Mouse (Mus musculus) yolk sac, embryonic 10.5 days (tissue): Measurements from ENCODE around the gene Adgrl1.
A peak's percentile ranks its signal among the peaks of the same experiment; 100 is the strongest.

Experiments
- DNase-seq: peaks from one replicate; pipeline ENCODE4 v3.0.0-alpha.2; 2017; ENCODE audit warnings: low spot score

The Adgrl1 gene

DNA sequence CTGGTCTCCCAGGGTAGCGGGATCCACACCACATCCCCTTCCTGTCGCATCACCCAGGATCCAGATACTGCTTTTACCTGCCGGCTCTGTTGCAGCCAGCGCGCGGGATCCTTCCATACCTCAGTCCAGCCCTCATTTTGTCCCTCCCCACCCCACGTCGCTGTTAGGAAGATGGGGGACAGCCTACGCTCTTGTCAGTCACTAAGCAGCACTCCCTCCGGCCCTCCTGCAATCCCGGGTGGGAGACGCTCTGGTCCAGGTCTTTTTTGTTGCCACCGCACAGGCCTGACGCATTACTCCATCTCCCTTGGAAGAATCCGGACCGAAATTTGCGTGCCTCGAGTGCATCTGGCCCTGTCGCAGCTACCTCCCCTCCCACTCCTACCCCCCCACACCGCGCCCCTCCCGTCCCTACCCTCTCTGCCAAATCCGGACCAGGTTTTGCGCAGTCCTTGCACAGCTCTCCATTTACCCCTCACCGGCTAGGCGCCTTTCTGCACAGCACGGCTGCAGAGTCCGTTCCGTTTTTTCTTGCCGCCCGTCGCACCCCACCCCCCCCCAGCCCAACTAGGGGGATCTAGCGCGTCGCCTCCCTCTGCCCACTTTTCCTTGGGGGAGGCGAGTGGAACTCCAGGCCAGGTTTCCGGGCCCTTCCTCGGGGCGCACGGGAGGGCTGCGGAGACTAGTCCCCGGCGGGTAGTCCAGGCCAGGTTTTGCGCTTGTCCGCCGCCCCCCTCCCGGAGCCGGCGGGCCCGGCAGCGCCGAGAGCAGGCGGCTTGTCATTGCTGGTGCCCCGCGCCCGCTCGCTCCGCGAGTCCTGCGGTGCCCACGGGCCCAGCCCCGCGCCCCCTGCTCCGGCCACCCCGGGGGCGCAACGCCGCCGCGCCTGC, at the start of gene Adgrl1:
Gene Adgrl1, plus strand, starts transcription at position 743 of the 890 bp plus-strand sequence.
- DNase-seq: peak; percentile 95

DNA sequence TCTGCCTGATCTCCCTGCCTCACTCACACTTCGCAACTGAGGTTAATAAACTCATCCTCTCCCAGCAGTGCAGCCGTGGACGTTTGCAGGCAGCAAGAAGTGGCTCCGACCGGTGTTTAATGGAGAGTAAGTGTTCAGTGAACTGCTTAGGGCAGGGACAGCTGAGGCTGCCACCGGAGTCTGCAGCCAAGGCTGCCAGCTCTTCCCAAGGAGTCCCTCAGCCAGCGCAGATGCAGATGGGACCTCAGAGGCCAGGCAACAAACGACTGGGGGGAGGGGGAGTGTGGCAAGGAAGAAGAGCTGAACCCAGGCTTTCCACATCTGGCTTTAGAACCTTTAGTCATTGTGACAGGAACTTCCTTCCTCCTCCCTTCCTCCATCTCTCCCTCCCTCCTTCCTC, 47.6 kb upstream of the Adgrl1 start:
- no peak for DNase-seq

DNA sequence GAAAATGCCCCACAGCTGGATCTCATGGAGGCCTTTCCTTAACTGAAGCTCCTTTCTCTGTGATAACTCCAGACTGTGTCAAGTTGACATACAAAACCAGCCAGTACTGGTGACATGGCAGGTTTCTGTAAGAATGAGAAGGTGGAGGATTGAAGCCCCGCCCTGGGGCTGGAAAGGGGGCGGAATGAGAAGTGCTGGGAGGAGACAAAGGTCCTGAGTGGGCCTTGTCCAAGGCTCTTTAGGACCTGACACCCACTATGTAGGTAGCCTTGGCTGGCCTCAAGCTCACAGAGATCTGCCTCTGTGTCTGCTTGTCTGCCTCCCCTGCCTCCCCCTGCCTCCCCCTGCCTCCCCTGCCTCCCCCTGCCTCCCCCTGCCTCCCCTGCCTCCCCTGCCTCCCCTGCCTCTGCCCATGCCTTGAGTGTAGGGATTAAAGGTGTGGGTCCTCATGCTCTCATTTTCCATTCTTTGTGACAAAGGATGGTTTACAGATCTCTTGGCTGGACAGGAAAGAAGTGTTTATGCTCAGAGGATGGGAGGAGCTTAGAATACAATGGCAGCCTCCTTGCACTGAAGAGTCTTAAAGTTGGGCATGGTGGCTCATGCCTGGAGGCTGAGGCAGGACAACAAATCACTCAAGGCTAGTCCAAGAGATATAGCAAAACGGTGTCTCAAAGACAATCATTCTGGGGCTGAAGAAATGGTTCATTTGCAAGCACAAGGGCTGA, 46.4 kb upstream of the Adgrl1 start:
- DNase-seq: no peak

DNA sequence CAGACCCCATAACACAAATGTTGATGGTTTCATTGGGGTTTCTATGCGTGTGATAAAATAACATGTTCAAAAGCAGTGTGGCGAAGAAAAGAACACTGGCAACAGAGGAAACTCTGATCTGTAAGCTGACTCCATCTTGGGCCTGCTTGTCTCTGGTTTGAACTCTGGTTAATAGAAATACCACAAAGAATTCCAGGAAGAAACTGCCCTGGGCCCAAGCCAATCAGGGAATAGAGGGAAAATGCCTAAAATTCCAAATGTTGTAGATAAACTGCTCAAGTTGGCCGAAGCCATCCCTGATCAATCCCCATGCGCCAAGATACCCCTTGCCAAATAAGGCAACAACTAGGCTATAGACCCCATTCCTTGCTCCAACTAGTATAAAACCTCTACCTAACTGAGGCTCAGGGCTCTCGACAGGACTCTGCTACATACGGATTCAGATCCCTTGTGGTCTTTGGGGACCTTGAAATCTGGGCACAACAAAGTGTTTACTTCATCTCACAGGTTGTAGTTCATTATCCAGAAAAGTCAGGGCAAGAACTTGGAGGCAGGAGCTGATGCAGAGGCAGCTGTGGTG, 43.3 kb upstream of the Adgrl1 start:
- no peak for DNase-seq

DNA sequence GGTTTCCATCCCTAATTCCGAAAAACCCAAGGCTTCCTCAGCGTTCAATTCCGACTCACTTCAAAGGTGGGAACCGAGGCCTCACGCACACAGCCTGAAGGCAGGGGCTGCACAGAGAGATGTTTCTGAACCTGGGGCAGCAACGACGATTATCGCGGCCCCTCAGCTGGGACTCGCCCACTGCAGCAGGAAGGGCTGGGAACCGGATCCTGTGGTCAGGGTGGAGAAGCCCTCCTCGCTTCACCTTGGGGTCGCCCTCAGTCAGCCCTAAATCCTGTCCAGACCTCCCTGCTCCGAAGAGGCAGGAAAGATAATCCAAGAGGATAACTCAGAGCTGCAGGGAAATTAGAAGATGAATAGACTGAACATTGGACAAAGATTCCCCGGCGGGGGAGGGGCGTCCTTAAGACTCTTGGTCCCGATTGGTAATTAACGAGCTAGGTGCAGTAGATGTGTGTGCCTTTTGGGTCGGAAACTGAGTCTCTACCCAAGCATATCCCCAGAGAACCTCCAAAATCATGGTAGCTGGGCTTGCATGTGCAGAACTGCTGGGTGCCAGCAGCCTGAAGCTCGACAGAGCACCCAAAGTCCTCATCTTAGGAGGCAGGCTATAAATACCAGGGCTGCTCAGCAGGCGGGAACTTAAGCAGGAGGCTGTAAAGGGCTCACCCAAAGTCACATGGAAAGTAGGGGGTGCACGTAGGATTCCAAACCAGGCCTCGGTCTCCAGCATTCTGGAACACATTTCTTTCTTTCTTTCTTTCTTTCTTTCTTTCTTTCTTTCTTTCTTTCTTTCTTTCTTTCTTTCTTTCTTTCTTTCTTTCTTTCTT, 37.3 kb upstream of the Adgrl1 start:
- DNase-seq: peak; percentile 22

DNA sequence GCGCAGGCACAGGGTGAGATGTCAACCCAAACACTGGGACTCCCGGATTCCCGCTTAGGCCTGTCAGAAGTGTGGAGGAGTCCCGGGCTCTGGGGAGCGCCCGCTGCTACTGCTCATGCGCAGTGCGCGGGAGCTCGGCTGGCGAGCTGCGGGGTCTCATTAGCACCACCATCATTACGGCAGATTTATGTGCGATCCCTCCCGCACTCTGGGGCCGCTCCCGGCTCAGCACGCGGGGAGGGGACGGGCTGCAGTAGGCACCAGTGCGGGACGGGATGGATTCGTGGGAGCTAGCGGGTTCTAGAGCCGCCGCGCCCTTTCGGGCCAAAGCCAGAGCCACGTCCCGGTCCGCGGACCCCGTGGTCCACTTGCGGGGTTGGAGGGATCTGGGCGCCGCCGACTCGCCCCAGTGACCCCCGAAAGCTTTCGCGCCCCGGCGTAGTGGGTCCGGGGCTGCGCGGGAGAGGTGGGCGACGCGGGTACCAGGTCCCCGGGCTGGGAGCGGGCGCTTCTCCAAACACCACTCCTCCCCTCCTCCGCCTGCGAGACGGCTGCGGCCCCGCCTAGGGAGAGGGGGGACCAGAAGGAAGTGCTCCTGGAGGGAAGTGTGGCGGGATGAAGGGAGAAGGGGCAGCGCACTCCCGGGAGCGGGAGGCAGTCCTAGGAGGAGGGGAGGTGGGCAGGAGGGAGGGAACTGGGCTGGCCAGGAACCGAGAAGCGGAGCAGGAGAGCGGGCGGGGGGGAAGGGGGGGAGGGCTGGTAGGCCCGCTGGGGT, 24.8 kb upstream of the Adgrl1 start:
- DNase-seq: peak; percentile 81

DNA sequence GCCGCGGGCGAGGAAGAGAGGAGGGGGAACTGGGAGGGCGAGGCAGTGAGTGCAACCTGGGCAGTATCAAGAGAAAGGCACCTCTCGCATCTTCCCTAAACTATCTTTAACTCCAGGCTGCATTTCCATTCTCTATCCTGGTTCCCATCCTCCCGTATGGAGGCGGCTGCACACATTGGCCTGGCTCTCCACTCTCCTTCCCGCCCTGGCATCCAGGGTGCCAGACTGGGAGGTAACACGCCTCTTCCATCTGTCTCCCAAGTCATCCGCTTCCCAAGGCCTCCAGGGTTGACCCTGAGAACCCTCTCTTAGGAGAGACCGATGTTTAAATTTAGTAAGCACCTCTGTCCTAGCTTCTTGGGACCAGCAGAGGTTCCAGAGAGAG, 24.3 kb upstream of the Adgrl1 start:
- DNase-seq: no peak

DNA sequence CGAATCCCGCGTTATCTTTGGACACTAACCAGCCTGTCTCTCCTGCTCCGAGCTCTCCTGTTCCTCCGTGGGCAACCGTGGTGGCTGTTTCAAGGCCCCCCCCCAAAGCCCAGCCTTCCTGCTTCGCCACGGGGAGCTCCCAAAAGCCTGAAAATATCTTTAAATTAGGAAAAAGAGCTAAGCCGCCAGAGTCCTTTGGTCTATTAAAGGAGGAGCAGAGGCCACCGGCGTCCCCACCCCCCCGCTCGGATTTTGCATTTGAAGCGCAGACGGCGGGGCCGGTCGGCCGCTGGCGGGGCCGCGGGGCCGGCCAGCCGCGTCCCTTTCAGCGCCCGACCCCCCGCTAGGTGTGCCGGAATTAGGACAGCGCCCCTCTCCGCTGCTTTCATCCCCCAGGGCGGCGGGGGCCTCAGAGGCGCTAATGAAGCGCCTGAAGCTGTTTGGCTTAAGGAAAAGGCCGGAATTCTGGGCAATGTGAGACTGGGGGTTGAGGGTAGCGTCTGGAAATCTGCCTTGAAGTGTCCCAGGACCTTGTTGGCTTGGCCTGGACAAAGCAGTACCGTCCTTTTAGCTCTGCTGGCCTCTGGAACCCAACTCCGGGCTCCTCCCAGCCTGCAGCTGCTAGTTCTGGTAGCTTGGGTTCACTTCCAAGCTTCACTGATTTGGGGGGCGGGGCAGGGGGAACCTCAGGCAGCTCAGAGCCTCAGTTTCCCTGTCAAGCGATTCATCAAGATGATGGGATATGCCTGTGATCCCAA, 23.6 kb upstream of the Adgrl1 start:
- peak; percentile 24 for DNase-seq

DNA sequence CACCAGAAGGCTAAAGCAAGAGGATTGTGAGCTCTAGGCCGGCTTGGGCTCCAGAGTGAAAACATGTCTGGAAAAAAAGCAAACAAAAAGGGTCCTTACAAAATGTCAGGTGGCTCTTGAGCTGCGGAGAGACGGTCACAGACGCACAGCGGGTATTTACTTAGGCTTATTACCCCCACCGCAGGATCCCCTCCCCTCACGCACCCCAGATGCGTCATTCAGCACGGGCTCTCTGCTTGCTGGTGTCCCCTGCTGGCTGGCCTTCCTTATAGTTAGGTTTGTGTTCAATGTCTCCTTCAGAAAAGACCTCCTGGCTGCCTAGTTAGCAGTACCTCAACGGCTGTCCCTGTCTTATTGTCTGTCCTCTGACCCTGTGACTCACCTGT, 23.1 kb upstream of the Adgrl1 start:
- peak; percentile 56 for DNase-seq

DNA sequence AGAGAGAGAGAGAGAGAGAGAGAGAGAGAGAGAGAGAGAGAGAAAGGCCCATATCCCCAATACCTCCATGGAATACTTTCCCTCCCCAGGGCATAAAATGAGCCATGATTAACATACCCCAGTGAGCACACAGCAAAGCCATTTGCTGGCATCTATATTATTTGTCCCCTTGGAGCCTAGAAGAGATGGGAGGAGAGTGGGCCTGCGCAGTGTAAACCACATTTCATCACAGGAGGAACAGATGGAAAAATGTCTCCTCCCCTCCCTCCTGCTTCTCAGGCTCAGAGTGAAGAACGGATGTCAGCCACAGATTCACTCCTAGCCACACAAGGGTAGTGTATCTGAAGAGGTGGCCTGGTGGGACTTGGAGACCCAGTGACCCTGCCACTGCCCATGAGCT, 11.5 kb upstream of the Adgrl1 start:
- no peak for DNase-seq

DNA sequence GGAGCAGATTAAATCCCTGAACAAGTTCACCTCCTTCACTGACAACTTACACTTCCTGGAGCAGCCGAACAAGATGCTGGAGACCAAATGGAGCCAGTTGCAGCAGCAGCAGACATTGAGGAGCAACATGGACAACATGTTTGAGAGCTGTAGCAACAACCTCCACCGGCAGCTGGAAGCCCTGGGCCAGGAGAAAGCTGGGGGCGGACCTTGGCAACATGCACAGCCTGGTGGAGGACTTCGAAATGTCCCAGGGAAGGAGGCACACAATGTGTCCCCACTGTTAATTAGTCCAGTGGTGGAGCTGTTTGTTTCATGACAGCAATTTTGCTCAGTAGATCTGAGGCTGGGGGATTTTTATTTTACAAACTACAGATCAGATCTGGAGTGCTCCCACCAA, 7.8 kb upstream of the Adgrl1 start:
- no peak for DNase-seq

DNA sequence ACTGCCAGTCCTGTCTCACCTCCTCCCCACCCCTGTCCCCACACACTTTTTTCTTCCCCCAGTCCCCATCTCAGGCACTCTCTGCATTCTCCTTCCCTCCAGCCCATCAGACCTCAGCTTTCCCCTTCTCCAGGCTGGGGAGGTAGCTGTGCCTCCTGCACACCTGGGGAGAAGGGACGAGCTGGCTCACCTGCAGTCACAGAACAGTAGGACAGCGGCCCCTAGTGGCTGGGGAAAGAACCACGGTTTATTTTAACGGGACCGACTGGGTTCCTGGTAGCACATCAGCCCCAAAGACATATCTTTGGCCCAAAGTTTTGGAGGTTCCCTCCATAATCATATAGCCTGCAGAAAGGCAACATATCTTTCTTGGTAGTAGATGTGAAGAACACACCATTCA, 6.0 kb upstream of the Adgrl1 start:
- peak; percentile 39 for DNase-seq

DNA sequence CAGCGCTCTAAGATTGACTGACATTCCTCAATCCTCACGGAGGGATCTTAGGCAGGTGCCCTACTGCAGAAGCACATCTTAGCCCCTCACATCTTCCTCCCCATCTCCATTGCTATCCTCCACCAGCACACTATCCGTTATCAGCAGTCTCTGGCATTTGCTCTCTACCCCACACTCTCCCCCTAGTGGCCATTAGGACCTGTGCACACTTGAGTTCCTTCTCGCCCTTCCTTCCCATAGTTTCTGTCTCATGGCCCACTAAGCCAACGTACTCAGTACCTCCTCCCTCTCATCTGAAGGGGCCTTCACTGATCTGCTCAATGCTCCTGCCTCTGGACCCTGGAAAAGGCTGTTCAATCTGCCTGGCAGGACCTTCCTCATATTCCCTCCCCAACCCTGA, 4.0 kb upstream of the Adgrl1 start:
- no peak for DNase-seq

DNA sequence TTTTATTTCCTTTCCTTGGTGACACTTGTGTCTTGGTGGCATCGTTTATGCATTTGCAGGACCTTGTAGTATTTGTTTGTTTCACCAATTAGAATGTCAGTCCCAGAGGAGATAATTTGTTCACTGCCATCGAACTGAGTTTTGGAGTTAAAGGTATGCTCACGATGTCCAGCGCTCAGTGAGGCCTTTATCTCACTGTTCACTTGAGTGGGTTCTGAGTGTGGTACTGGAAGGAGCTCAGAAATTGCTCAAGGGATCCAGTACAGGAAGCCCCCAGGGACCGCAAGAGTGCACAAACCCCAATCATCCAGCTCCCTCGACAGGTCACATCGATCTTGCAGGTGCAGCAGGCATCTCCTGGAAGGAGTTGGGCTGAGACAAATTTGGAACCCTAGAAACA, 3.4 kb upstream of the Adgrl1 start:
- no peak for DNase-seq

DNA sequence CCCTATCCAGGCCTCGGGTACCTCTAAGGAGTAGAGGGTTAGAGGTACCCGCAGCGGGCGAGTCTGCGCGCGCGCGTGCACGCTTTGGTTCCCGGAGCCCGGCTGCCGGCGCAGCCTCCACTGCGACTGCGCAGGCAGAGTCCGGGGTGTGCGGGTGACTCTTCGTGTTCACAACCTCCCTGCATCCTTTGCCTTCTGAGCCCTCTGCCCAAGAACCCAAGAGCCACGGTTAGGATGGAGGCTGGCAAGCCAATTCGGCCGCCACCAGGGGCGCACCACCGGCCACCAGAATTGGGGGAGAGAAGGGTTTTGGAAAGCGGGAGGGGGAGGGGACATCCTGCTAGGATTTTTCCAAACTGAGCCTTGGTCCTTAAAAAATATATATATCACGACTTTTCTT, 2.7 kb upstream of the Adgrl1 start:
- no peak for DNase-seq

DNA sequence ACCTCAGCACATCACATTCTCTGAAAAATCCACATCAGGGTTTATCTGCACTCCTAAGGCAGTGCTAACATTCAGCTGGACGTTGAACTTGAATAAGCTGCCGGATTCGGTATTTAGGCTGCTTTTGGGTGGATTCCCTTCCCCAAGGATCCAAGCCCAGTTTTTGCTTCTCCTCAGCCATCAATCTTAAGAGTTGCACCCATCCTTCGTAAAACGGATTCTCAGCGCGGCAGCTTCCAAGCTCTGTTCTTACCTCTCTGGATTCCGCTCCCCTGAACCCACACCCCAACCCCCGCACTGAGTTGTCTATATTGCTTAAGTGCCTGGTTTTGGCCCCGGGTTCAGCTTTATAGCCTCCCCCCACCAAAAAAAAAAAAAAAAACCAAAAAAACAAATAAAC, 1.4 kb upstream of the Adgrl1 start:
- no peak for DNase-seq

DNA sequence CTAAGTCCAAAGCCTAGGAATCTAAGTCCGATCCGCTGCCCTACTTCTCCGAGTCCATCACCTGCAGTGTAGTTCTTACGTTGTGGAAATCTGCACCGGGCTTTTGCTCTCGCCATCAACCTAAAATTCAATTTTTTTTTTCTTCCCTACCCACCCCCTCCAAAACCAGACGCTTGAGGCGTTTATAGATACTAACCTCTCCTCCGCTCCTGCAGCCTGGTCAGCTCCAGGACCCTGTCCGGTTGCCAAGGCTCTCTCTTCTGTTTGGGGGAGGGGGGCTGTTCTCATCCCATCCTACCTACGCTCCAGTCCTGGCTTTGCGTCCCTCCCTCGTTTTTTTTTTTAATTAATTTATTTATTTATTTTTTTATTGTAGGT, 931 bp upstream of the Adgrl1 start:
- no peak for DNase-seq

DNA sequence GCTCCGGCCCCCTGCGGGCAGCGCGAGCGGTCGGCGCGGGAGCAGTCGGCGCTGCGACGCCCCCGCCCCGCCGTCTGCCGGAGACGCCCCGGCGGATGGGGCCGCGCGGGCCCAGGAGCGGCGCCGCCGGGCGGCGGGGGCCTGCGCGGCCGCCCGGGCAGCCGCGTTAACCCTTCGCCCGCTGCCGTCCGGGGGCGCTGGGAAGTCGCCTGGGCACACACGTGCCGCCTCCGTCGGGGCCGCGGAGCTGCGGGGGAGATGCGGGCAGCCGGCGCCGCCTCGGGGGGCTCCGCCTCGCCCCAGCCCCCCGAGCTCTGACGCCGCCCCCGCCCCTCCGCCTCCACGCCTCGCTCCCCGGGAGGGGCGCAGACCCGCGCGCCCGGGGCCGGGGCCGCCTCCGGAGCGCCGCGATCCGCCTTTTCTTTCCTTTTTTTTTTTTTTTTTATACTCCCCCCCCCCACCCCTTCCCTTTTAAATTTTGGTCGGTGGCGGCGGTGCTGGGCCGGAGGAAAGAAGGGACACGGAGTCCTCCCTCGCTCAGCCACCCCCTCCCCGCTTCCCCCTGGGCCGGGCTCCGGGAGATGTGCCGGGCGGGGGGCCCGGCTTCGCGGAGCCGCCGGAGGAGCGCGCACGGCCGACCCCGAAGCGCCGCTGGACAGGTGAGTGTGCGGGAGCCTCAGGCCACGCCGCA, 506 bp downstream of the Adgrl1 start:
- DNase-seq: peak; percentile 15

DNA sequence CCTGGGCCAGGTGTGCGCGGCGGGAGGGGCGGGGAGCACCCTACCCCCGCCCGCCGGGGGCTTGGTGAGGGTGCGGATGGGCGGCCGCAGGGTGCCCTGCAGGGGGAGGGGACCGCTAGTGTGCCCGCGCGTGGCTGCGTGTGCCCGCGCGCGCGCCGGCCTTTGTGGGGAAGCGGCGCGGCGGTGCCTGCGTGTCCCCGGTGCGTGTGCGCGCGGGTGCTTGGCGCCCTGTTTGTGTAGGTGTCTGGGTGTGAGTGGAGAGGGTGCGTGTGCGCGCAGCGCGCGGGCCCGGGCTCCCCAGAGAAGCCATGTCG, 1.0 kb downstream of the Adgrl1 start:
- no peak for DNase-seq
